Mouse (Mus musculus): ENCODE data around the gene Chil4.

DNA sequence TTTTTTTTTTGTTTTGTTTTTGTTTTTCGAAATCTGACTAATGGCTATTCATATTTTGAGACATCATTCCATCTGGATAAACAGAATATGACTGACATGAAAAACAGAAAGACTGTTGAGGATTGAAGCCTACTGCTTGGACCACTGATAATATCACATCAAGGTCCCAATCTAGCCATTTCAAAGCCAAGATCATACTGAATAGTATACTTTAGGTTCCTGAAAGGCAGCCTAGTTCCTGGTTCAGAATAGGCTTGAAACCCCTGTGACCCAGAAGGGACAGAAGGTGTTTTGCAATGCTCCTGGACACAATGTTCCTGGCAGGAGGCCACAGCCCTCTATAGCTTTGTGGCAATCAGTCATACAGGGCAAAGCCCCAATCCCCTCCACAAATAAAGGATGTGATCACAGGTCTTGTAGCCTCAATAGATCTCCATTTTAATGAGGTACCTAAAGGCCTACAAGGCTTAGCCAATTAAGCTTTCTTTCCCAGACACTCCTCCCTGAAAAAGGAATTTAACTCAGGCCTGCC is 48.7 kb downstream of the Chil4 start:
- TF ChIP-seq POLR2A (IDR thresholded peaks at IDR 0.05; ENCODE audit: low read depth, low read length) (no peak), CTCF (conservative IDR thresholded peaks at IDR 0.05; ENCODE audit: insufficient read depth, insufficient read length, low read depth, low read length) (no peak)

Data from kidney, adult 2 months (tissue).